Mouse (Mus musculus): Measurements from ENCODE around the gene Elfn2. TPM values are rescaled to one million over a fixed set of nuclear protein-coding genes. Genes with fewer than 3 reads are reported as not detected.

Elfn2 gene
- polyA plus RNA-seq, 1 experiment: 0.07 TPM

- TF ChIP-seq TCF12 (IDR thresholded peaks at IDR 0.05; ENCODE audit: insufficient read depth, poor library complexity, severe bottlenecking) (no peak), MAX (IDR thresholded peaks at IDR 0.05; ENCODE audit: low read depth) (no peak), E2F4 (IDR thresholded peaks at IDR 0.05; ENCODE audit: insufficient read depth) (no peak), SRF (IDR thresholded peaks at IDR 0.05; ENCODE audit: control insufficient read depth, insufficient read length, low read depth) (no peak), MYOG (IDR thresholded peaks at IDR 0.05; ENCODE audit: control insufficient read depth in 1 of 3, insufficient read depth in 1 of 3, insufficient read length in 2 of 3, low read depth in 2 of 3) (no peak), CEBPB (IDR thresholded peaks at IDR 0.05; ENCODE audit: insufficient read depth, poor library complexity, severe bottlenecking) (no peak), MYOD1 (IDR thresholded peaks at IDR 0.05; ENCODE audit: control insufficient read depth in 1 of 3, insufficient read length in 2 of 3, low read depth in 2 of 3) (no peak), USF1 (IDR thresholded peaks at IDR 0.05; ENCODE audit: low read depth) (no peak)
- Histone ChIP-seq H3K36me3 (ENCODE audit: control insufficient read depth, insufficient read depth) (no peaks in the 10 kb centered on the region), H3K79me2 (ENCODE audit: control insufficient read depth, insufficient read depth) (no peaks in the 10 kb centered on the region), H3K4me3 (no peak overlapping the region), H3K4me2 (ENCODE audit: low read depth) (no peak overlapping the region), H3ac (ENCODE audit: control insufficient read depth, insufficient read length) (no peak overlapping the region), H3K27me3 (ENCODE audit: control insufficient read depth, insufficient read depth, insufficient read length) (peaks cover 69% of the 10 kb centered on the region)
Observed at GRCm38 (mm10) chr15:78710634-78711033, 7.9 kb downstream of the Elfn2 start.

GRCm38 (mm10) chr15:78709767-78710166 lies 8.8 kb downstream of the Elfn2 start:
- Histone ChIP-seq H3K36me3 (ENCODE audit: control insufficient read depth, insufficient read depth) (no peaks in the 10 kb centered on the region), H3K4me2 (ENCODE audit: low read depth) (no peak overlapping the region), H3ac (ENCODE audit: control insufficient read depth, insufficient read length) (no peak overlapping the region), H3K4me3 (no peak overlapping the region), H3K79me2 (ENCODE audit: control insufficient read depth, insufficient read depth) (no peaks in the 10 kb centered on the region), H3K27me3 (ENCODE audit: control insufficient read depth, insufficient read depth, insufficient read length) (peaks cover 60% of the 10 kb centered on the region)
- TF ChIP-seq SRF (IDR thresholded peaks at IDR 0.05; ENCODE audit: control insufficient read depth, insufficient read length, low read depth): no peak
- TF ChIP-seq MAX (IDR thresholded peaks at IDR 0.05; ENCODE audit: low read depth): no peak
- TF ChIP-seq MYOD1 (IDR thresholded peaks at IDR 0.05; ENCODE audit: control insufficient read depth in 1 of 3, insufficient read length in 2 of 3, low read depth in 2 of 3): no peak
- no peak for TF ChIP-seq E2F4 (IDR thresholded peaks at IDR 0.05; ENCODE audit: insufficient read depth)
- no peak for TF ChIP-seq POLR2A (IDR thresholded peaks at IDR 0.05; ENCODE audit: insufficient read length, low read depth)
- no peak for TF ChIP-seq TCF3 (IDR thresholded peaks at IDR 0.05; ENCODE audit: insufficient read length, low read depth)
- no peak for TF ChIP-seq TCF12 (IDR thresholded peaks at IDR 0.05; ENCODE audit: insufficient read depth, poor library complexity, severe bottlenecking)
- TF ChIP-seq USF1 (IDR thresholded peaks at IDR 0.05; ENCODE audit: low read depth): no peak
- TF ChIP-seq POLR2AphosphoS2 (IDR thresholded peaks at IDR 0.05; ENCODE audit: insufficient read length, low read depth): no peak
- no peak for TF ChIP-seq MYOG (IDR thresholded peaks at IDR 0.05; ENCODE audit: control insufficient read depth in 1 of 3, insufficient read depth in 1 of 3, insufficient read length in 2 of 3, low read depth in 2 of 3)
- TF ChIP-seq REST (IDR thresholded peaks at IDR 0.05; ENCODE audit: insufficient read depth, insufficient read length): no peak
- TF ChIP-seq CEBPB (IDR thresholded peaks at IDR 0.05; ENCODE audit: insufficient read depth, poor library complexity, severe bottlenecking): no peak

GRCm38 (mm10) chr15:78706630-78707029 lies 11.9 kb downstream of the Elfn2 start:
- no peak overlapping the region for H3K4me3 ChIP-seq
- no peaks in the 10 kb centered on the region for H3K36me3 ChIP-seq (ENCODE audit: control insufficient read depth, insufficient read depth)
- H3ac ChIP-seq (ENCODE audit: control insufficient read depth, insufficient read length): no peak overlapping the region
- no peak overlapping the region for H3K4me2 ChIP-seq (ENCODE audit: low read depth)
- peaks cover 45% of the 10 kb centered on the region for H3K27me3 ChIP-seq (ENCODE audit: control insufficient read depth, insufficient read depth, insufficient read length)
- TF ChIP-seq REST (IDR thresholded peaks at IDR 0.05; ENCODE audit: insufficient read depth, insufficient read length) (no peak), CEBPB (IDR thresholded peaks at IDR 0.05; ENCODE audit: insufficient read depth, poor library complexity, severe bottlenecking) (peak; percentile 58; the same call in 1 of the 2 replicates), POLR2AphosphoS2 (IDR thresholded peaks at IDR 0.05; ENCODE audit: insufficient read length, low read depth) (no peak), TCF3 (IDR thresholded peaks at IDR 0.05; ENCODE audit: insufficient read length, low read depth) (no peak)
- no peaks in the 10 kb centered on the region for H3K79me2 ChIP-seq (ENCODE audit: control insufficient read depth, insufficient read depth)

GRCm38 (mm10) chr15:78704824-78705223 lies 13.7 kb downstream of the Elfn2 start:
- Histone ChIP-seq H3K27me3 (ENCODE audit: control insufficient read depth, insufficient read depth, insufficient read length) (peaks cover 41% of the 10 kb centered on the region), H3ac (ENCODE audit: control insufficient read depth, insufficient read length) (no peak overlapping the region), H3K79me2 (ENCODE audit: control insufficient read depth, insufficient read depth) (no peaks in the 10 kb centered on the region), H3K4me3 (no peak overlapping the region), H3K4me2 (ENCODE audit: low read depth) (no peak overlapping the region), H3K36me3 (ENCODE audit: control insufficient read depth, insufficient read depth) (no peaks in the 10 kb centered on the region)
- TF ChIP-seq MYOD1 (IDR thresholded peaks at IDR 0.05; ENCODE audit: control insufficient read depth in 1 of 3, insufficient read length in 2 of 3, low read depth in 2 of 3) (no peak), POLR2AphosphoS2 (IDR thresholded peaks at IDR 0.05; ENCODE audit: insufficient read length, low read depth) (no peak), REST (IDR thresholded peaks at IDR 0.05; ENCODE audit: insufficient read depth, insufficient read length) (no peak), CEBPB (IDR thresholded peaks at IDR 0.05; ENCODE audit: insufficient read depth, poor library complexity, severe bottlenecking) (no peak), SRF (IDR thresholded peaks at IDR 0.05; ENCODE audit: control insufficient read depth, insufficient read length, low read depth) (no peak), MYOG (IDR thresholded peaks at IDR 0.05; ENCODE audit: control insufficient read depth in 1 of 3, insufficient read depth in 1 of 3, insufficient read length in 2 of 3, low read depth in 2 of 3) (no peak), MAX (IDR thresholded peaks at IDR 0.05; ENCODE audit: low read depth) (no peak), E2F4 (IDR thresholded peaks at IDR 0.05; ENCODE audit: insufficient read depth) (no peak), TCF12 (IDR thresholded peaks at IDR 0.05; ENCODE audit: insufficient read depth, poor library complexity, severe bottlenecking) (no peak), TCF3 (IDR thresholded peaks at IDR 0.05; ENCODE audit: insufficient read length, low read depth) (no peak), POLR2A (IDR thresholded peaks at IDR 0.05; ENCODE audit: insufficient read length, low read depth) (no peak)

- Histone ChIP-seq H3K4me2 (ENCODE audit: low read depth) (no peak overlapping the region), H3K79me2 (ENCODE audit: control insufficient read depth, insufficient read depth) (no peaks in the 10 kb centered on the region), H3K36me3 (ENCODE audit: control insufficient read depth, insufficient read depth) (no peaks in the 10 kb centered on the region), H3ac (ENCODE audit: control insufficient read depth, insufficient read length) (no peak overlapping the region), H3K27me3 (ENCODE audit: control insufficient read depth, insufficient read depth, insufficient read length) (peaks cover 45% of the 10 kb centered on the region), H3K4me3 (no peak overlapping the region)
- TF ChIP-seq POLR2AphosphoS2 (IDR thresholded peaks at IDR 0.05; ENCODE audit: insufficient read length, low read depth) (no peak), TCF12 (IDR thresholded peaks at IDR 0.05; ENCODE audit: insufficient read depth, poor library complexity, severe bottlenecking) (no peak), TCF3 (IDR thresholded peaks at IDR 0.05; ENCODE audit: insufficient read length, low read depth) (no peak), USF1 (IDR thresholded peaks at IDR 0.05; ENCODE audit: low read depth) (no peak), CEBPB (IDR thresholded peaks at IDR 0.05; ENCODE audit: insufficient read depth, poor library complexity, severe bottlenecking) (no peak), POLR2A (IDR thresholded peaks at IDR 0.05; ENCODE audit: insufficient read length, low read depth) (no peak), MYOD1 (IDR thresholded peaks at IDR 0.05; ENCODE audit: control insufficient read depth in 1 of 3, insufficient read length in 2 of 3, low read depth in 2 of 3) (no peak), MYOG (IDR thresholded peaks at IDR 0.05; ENCODE audit: control insufficient read depth in 1 of 3, insufficient read depth in 1 of 3, insufficient read length in 2 of 3, low read depth in 2 of 3) (no peak), MAX (IDR thresholded peaks at IDR 0.05; ENCODE audit: low read depth) (no peak), SRF (IDR thresholded peaks at IDR 0.05; ENCODE audit: control insufficient read depth, insufficient read length, low read depth) (no peak), E2F4 (IDR thresholded peaks at IDR 0.05; ENCODE audit: insufficient read depth) (no peak), REST (IDR thresholded peaks at IDR 0.05; ENCODE audit: insufficient read depth, insufficient read length) (no peak)
Observed at GRCm38 (mm10) chr15:78704007-78704406, 14.6 kb downstream of the Elfn2 start.
